9 mouse cellular contexts compared by ENCODE assay signal in genomic region chr3:27689149-27689865, GRCm38 (mm10). TPM values are rescaled to one million over a fixed set of nuclear protein-coding genes. Genes with fewer than 3 reads are reported as not detected.
DNase-seq lines count a peak whose midpoint lies in the region; ATAC-seq and TF ChIP-seq lines count a peak whose summit lies in the region.
"Had no signal": no experiment of that assay in that cellular context is flagged by ENCODE, and none has a peak within 500 bp of the region (broad histone marks: within the 10 kb centered on the region; RNA-seq: fewer than 3 reads in every experiment).

No protein-coding gene starts in this region.

- H3K36me3 ChIP-seq in hindbrain, embryonic 12.5 days: no peaks in the 10 kb centered on the region

- H3K9ac ChIP-seq in hindbrain, embryonic 12.5 days: no peak overlapping the region

- no peak for ATAC-seq in hindbrain, embryonic 12.5 days (ENCODE audit: low FRiP score)

- peak overlapping the region; percentile 97 for H3K27ac ChIP-seq in bone marrow macrophage, adult 2 months (ENCODE audit: insufficient read depth, low read depth, low read length)
- H3K27ac ChIP-seq in hindbrain, embryonic 12.5 days: no peak overlapping the region

- no peaks in the 10 kb centered on the region for H3K27me3 ChIP-seq in hindbrain, embryonic 12.5 days

- H3K4me2 ChIP-seq in hindbrain, embryonic 12.5 days (replicated peaks): no peak overlapping the region

- no peak for TF ChIP-seq POLR2A in bone marrow macrophage, adult 2 months (IDR thresholded peaks at IDR 0.05; ENCODE audit: borderline replicate concordance, low read depth, low read length)

- TF ChIP-seq CTCF in bone marrow macrophage, adult 2 months (IDR thresholded peaks at IDR 0.05; ENCODE audit: low read depth, low read length): no peak

- no peaks in the 10 kb centered on the region for H3K9me3 ChIP-seq in hindbrain, embryonic 12.5 days (replicated peaks)

- H3K4me3 ChIP-seq in bone marrow macrophage, adult 2 months (ENCODE audit: insufficient read depth, low read length): peak overlapping the region; percentile 11; the same call in 1 of the 2 replicates
- no peak overlapping the region for H3K4me3 ChIP-seq in hindbrain, embryonic 12.5 days

- H3K4me1 ChIP-seq in bone marrow macrophage, adult 2 months (ENCODE audit: control insufficient read depth, insufficient read depth, low read length): peaks cover 43% of the 10 kb centered on the region
- H3K4me1 ChIP-seq in hindbrain, embryonic 12.5 days: peaks cover 16% of the 10 kb centered on the region; the same call in 1 of the 2 replicates

- DNase-seq in layer of hippocampus, adult 9-11 months: peak; percentile 45
- no peak for DNase-seq in layer of hippocampus, adult 8-10 months (ENCODE audit: low spot score in 2 of 2)
- peak; percentile 73 for DNase-seq in heart, adult 8-10 months (ENCODE audit: low spot score)
- DNase-seq in layer of hippocampus, postnatal 10 days (ENCODE audit: low spot score in 2 of 2): peak; percentile 47 to 54
- peak; percentile 63 for DNase-seq in skeletal muscle tissue, adult 2 months (ENCODE audit: low read depth, low spot score)
- DNase-seq in urinary bladder, postnatal 10 days (ENCODE audit: low spot score): no peak

- WGBS in hindbrain, embryonic 12.5 days: 88% methylated on average over 12 of the region's 12 CpGs

RNA-seq across cellular contexts. Expression of gene Fndc3b, which starts 21.8 kb away (rescaled TPM):
- total RNA-seq in layer of hippocampus, adult 8-10 months (2022): 10 to 100 TPM; 17.7 to 23.4 (median 21.2) TPM
- 30.8 and 33.8 TPM in 2 replicates for polyA plus RNA-seq in bone marrow macrophage, adult 2 months (2012; ENCODE audit: insufficient read depth, insufficient read length, missing spikeins)
- 10 to 100 TPM; 41.8 to 50.5 (median 49.8) TPM for total RNA-seq in heart, adult 8-10 months (2022)
- 10 to 100 TPM; 28.4 to 31.3 TPM for total RNA-seq in layer of hippocampus, postnatal 10 days (2021)
- polyA plus RNA-seq in hindbrain, embryonic 12.5 days (2016; fragmentation: Nextera tagmentation; extraction: Ambion mirVana): 22.4 and 22.7 TPM in 2 replicates
- total RNA-seq: MEL had no signal

Comparison
In these comparisons a context has a peak if more than half of its experiments do, and no peak if none do; other contexts are left out.
1. DNase-seq: peak in layer of hippocampus, adult 9-11 months (single experiment), heart, adult 8-10 months (single experiment), layer of hippocampus, postnatal 10 days (2 of 2) and skeletal muscle tissue, adult 2 months (single experiment); none in layer of hippocampus, adult 8-10 months (0 of 2) and urinary bladder, postnatal 10 days (single experiment).